Mouse (Mus musculus) lung, postnatal 0 days (tissue): ENCODE data around the gene Tnp1.

ENCODE experiments used
- CTCF ChIP-seq: IDR thresholded peaks from 2 replicates; pipeline ENCODE4 v1.5.1; 2016; ENCODE audit warnings: antibody characterized with exemption, mild to moderate bottlenecking
- EP300 ChIP-seq: IDR thresholded peaks from 2 replicates; pipeline ENCODE4 v1.6.1; 2016; ENCODE audit warnings: antibody characterized with exemption, mild to moderate bottlenecking, control low read depth

DNA sequence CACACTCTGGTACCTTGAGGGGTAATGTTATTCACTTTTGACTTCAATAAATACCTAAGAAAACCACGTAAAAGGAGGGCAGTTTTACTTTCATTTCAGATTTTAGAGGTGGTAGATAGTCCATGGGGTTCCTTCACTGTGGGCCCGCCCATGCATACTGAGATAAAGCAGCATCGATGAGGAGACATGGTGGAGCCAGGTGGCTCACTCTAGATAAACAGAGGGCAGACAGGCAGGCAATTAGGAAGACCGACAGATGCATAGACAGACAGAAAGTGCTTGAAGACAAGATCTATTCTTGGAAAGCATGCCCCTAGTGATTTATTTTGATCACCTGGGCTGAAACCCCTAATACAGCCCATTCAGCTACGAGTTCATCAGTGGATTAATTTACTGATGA, 13.1 kb downstream of the Tnp1 start:
- TF ChIP-seq CTCF (no peak), EP300 (no peak)
